Mouse (Mus musculus): ENCODE data around the gene Mrpl9.

The Mrpl9 gene

DNA sequence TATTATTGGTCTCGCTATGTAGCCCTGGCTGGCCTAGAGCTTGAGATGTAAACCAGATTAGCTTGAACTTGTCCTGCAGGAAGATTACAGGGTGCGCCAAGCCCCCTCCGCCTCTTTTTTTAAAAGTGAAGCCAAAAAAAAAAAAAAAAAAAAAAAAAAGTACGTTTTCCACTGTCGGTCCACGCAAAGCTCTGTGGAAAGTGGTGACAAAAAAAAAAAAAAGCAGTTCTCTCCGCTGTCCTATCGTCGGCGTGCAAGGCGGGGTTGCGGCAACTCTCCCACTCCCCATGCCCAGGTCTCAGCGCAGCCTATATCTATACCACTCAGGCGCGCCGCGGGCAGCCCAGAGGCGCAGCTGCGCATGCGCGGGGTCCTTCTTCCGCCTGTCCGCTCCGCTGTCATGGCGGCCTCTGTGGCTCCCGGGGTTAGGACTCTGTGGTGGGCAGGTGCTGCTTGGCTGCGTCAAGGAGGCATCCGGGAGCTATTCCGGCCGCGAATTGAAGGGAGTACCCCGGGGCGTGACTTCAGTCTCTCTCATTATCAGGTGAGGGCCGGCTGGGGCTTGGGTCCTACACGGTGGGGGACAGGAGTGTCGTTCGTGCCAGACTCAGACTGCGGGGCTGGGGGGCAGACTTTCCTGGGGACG is at the start of gene Mrpl9:
TSS of gene Mrpl9 (plus strand) at position 368 of the 646 bp plus-strand sequence.
- peak; percentile 97 for DNase-seq

DNA sequence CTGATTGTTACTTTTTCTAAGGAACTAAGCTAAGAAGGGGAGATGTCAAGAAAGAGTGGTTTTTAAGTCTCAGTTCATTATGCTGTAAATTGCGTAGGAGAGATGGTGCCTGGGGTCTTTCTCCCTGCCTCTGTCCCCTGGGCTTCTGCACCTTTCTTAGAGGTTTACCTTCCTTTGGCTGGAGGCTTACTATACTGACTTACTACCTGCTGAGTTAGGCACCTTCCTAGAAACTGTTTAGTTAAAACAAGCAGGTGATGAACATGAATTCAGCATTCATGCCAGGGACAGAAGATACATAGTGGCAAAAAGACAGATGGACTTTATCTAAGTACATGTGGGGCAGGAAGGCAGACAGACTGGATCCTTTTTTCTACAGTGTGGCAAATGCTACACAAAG is 46.8 kb upstream of the Mrpl9 start:
- DNase-seq: no peak

- DNase-seq: no peak
Observed at GRCm38 (mm10) chr3:94396851-94397250, 46.3 kb upstream of the Mrpl9 start.

- no peak for DNase-seq
Observed at GRCm38 (mm10) chr3:94398217-94398616, 44.9 kb upstream of the Mrpl9 start, which contains the start of gene Lingo4. Gene Lingo4, plus strand, starts transcription at chr3:94398517.

DNA sequence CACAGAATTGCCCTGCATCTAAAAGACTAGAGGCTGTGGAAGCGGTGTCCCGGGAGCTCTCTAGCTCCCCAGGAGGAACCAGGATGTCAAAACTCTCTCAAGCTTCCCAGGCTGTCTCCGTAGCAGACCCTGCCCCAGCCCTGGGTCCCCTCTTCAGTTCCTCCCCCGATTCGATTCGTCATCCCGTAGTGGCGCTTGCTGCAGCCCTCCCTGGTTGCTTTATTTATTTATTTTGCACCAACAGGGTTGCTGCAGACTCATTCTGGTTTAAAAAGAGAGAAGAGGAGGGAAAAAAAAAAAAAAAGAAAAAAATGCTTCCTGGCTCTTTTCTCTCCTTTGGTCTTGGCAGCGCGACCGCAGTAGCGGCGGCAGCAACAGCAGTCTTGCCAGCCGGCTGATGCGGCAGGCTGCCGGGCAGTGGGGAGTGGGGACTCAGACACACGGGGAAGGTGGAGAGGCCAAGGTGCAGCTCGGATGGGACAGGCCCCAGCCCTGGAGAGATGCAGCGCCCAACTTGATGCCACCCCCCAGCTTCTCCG is 44.1 kb upstream of the Mrpl9 start:
- no peak for DNase-seq

DNA sequence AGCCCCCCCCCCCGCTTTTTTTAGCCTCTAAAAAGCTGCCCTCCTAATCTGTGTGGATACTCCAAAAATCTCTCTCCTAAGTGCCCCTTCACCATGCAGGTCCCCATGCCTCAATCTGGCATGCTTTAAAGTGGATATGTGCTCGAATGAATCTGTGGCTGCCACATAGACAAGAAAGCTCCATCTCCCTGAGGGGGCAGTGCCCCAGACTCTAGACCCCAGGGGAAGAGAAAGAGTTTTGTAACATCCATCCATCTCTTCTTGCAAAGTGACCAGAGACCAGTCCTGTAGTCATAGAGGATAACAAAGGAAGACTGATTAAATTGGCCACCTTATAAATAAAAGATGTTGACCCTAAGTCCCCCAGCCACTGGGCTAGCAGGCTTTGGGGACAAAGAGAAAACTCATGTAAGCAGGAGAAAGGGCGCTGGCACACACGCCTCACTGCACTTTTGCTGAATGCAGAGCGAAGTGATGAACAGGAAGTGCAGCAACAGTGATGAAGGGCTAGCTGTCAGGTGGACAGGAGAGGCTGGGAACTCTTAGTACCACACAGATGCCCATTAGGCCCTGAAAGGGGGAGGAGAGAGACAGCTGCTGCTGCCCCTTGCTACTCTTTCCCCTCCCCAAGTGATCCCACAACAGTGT is 43.3 kb upstream of the Mrpl9 start:
- no peak for DNase-seq

DNA sequence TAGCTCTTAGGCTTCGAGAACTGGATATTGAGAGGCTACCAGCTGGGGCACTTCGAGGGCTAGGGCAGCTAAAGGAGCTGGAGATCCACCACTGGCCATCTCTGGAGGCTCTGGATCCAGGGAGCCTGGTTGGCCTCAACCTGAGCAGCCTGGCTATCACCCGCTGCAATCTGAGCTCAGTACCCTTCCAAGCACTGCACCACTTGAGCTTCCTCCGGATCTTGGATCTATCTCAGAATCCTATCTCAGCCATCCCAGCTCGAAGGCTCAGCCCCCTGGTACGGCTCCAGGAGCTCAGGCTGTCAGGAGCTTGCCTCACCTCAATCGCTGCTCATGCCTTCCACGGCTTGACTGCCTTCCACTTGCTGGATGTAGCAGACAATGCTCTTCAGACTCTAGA is 40.7 kb upstream of the Mrpl9 start:
- DNase-seq: no peak

DNA sequence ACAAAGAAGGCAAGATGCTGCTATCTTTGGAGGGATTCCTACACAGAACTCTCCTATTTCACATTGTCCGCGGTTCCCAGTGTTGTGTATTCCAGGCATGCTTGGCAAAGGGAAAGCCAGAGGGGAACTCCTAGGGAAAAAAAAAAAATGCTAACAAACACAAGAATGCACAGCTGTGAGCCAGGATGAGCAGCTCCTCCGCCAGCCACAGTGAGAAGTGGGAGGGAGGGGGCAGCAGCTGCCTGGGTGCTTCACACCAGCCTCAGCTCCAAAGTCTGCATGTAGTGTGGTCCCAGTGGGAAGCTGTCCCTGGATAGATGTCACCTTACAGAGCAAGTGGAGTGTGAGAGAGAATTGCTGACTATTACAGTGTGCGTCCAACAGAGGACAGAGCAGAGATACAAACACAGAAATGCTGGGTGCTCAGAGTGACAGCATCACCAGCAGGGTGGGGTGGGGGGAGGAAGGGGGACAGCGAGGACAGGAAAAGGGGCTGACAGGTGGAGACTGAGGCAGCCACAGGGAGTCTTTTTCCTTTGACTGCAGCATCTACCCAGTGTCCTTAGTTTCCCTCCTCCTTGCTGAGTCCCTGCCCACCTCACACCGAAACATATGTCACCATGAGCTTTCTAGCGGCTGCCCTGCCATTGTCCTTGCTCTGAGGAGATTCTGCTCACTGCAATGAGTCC is 38.6 kb upstream of the Mrpl9 start:
- no peak for DNase-seq

- DNase-seq: no peak
Observed at GRCm38 (mm10) chr3:94405561-94405960, 37.6 kb upstream of the Mrpl9 start.

- peak; percentile 22 for DNase-seq
Observed at GRCm38 (mm10) chr3:94412530-94412929, 30.6 kb upstream of the Mrpl9 start.

GRCm38 (mm10) chr3:94413031-94413679 is 30.0 kb upstream of the Mrpl9 start, which contains the start of gene Tdrkh:
Gene Tdrkh, plus strand, starts transcription at chr3:94413273.
- DNase-seq: peak; percentile 90

- no peak for DNase-seq
Observed at GRCm38 (mm10) chr3:94430980-94431379, 12.1 kb upstream of the Mrpl9 start.

DNA sequence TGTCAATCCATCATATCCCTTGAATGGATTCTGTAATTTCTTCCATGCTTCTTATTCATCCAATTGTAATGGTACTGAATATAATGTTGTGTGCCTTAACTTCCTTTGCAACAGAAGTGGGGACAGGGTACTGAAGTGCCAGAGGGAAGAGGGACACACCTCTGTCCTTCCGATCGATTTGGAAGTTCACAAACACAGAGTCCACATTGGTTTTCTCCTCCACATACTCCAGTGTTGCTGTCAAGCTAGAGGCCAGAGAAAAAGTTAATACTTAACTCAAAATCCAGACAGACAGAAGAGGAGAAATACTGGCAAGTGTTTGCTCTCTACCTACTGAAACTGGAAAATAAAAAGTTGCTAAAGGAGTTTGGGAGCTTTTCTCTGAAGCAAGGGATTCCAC is 8.8 kb upstream of the Mrpl9 start:
- no peak for DNase-seq

- DNase-seq: no peak
Observed at GRCm38 (mm10) chr3:94436420-94436819, 6.7 kb upstream of the Mrpl9 start.

DNA sequence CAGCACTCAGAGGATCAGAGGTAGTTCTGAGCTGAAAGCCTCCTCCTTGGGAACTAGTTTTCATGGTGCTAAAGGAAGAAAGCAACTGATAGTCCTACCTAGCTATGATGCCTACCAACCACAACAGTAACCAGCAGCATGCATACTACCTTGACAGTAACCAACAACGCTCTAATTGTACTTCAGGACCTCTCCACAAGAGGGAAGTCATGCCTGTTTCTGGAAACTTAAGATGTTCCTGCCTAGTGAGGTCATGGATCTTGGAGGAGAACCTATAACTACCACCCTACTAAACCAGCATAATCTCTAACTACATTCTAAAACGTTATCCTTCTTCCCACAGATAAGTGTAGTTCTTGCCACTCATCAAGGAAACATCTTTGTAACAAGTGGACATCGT is 1.9 kb upstream of the Mrpl9 start:
- no peak for DNase-seq

- no peak for DNase-seq
Observed at GRCm38 (mm10) chr3:94443597-94443964, 463 bp downstream of the Mrpl9 start, which contains the start of gene Oaz3. Gene Oaz3, minus strand, starts transcription at chr3:94443915.

- no peak for DNase-seq
Observed at GRCm38 (mm10) chr3:94449377-94449776, 6.3 kb downstream of the Mrpl9 start.

- peak; percentile 88 for DNase-seq
Observed at GRCm38 (mm10) chr3:94456529-94457000, 13.4 kb downstream of the Mrpl9 start.

DNA sequence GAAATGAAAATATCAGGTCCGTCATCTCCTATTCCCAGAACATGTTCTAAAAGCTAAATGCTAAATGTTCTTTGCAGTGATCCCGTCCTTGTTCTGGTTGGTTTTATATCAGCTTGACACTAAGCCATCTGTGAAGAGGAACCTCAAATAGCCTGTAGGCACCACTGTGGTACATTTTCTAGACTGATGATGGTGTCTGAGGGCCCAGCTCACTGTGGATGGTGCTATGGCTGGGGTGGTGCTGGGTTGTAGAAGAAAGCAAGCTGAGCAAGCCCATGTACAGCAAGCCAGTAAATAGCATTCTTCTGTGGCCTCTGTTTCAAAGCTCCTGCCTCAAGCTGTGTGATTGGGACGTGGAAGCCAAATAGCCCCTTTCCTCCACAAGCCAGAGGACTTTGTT is 13.9 kb downstream of the Mrpl9 start:
- DNase-seq: no peak

GRCm38 (mm10) chr3:94459834-94460233 is 16.7 kb downstream of the Mrpl9 start:
- no peak for DNase-seq

DNA sequence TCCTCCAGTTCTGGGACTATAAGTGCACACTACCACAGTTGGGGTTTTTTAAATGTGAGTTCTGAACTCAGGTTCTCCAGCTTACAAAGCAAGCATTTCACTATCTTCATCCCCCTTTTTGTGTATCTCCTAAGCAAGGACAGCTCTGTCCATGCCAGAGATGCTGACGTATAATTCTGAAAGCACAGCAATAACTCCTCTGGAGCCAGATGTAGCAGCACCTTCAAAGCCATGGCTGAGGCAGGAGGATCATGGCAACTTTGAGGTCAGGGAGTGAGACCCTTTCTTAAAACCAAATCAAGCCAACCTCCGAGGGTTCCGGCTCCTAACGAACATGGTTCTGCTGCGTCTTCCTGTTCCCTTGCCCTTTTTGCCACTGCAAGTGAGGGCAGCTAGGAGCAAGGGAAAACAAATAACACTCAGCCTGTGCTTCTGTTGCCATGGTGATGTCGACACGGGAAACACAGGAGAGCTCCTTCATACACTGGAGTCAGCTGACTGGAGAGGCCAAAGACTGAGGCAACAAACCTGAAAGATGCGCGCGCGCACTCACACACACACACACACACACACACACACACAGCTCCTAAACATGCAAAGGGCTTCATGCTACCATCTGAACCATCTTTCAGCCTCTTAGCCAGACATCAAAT is 20.9 kb downstream of the Mrpl9 start:
- no peak for DNase-seq

GRCm38 (mm10) chr3:94465632-94466430 is 22.7 kb downstream of the Mrpl9 start:
- DNase-seq: no peak
